In the genomic region with DNA sequence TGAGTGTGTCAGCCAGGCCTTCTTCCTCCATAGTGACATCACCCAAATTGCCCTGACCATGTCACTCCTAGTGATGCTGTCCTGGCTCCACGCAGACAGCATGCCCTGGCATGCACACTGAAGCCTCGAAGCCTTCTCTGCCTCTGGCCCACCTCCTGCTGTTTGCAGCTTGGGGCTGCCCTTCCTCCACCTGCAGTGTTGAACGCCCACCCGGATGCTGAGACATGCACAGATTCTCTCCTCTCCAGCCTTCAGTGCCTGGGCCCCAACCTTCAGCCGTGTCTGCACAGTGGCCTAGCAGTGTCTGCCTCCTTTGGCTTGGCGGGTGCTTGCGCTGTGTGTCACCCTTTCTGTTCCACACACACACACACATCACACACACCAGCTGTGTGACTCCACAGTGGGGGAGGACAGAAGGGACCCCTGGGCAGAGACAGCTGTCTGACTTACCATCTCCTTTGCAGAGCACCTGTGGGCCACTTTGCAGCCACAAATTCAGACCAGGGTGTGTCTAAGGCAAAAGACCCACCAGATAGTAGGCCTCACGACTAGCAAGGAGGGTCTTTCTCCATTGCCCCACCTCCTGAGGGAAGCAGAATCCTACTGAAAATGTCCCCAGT, we compare ENCODE assay signal across 9 mouse cellular contexts. TPM values are rescaled to one million over a fixed set of nuclear protein-coding genes. Genes with fewer than 3 reads are reported as not detected.
A peak's percentile ranks its signal among the peaks of the same experiment; 100 is the strongest.
DNase-seq lines count a peak whose midpoint lies in the region; ATAC-seq and TF ChIP-seq lines count a peak whose summit lies in the region.
"Had no signal": no experiment of that assay in that cellular context is flagged by ENCODE, and none has a peak within 500 bp of the region (broad histone marks: within the 10 kb centered on the region; RNA-seq: fewer than 3 reads in every experiment).

No protein-coding gene starts in this region.

- H3K4me2 ChIP-seq in forebrain, embryonic 12.5 days: no peak overlapping the region
- no peak overlapping the region for H3K4me2 ChIP-seq in forebrain, postnatal 0 days (ENCODE audit: low read depth)
- H3K4me2 ChIP-seq in limb, embryonic 12.5 days: no peak overlapping the region

- H3K27ac ChIP-seq in forebrain, embryonic 12.5 days: peak overlapping the region; percentile 65
- H3K27ac ChIP-seq in forebrain, postnatal 0 days (ENCODE audit: low read depth, low read length): no peak overlapping the region
- peak overlapping the region; percentile 84 for H3K27ac ChIP-seq in limb, embryonic 12.5 days

- H3K9me3 ChIP-seq in forebrain, embryonic 12.5 days: no peaks in the 10 kb centered on the region
- no peaks in the 10 kb centered on the region for H3K9me3 ChIP-seq in forebrain, postnatal 0 days (ENCODE audit: low read length)
- no peaks in the 10 kb centered on the region for H3K9me3 ChIP-seq in limb, embryonic 12.5 days

- TF ChIP-seq CTCF in forebrain, postnatal 0 days (IDR thresholded peaks at IDR 0.05; ENCODE audit: low read depth): no peak

- WGBS in forebrain, embryonic 12.5 days: 74% methylated on average over 8 of the region's 8 CpGs
- 67% methylated on average over 8 of the region's 8 CpGs for WGBS in forebrain, postnatal 0 days
- 75% methylated on average over 8 of the region's 8 CpGs for WGBS in limb, embryonic 12.5 days

- DNase-seq in forebrain, postnatal 0 days: no peak
- DNase-seq in right cerebral cortex, adult 18-20 months: peak; percentile 61
- DNase-seq in right cerebral cortex, postnatal 4 days: no peak
- DNase-seq in thymus, postnatal 25 days: peak; percentile 79
- DNase-seq in right cerebral cortex, postnatal 14 days: no peak
- DNase-seq in heart, adult 9 months (ENCODE audit: low spot score in 2 of 2): no peak
- DNase-seq: lung, adult 2 months had no signal

- no peaks in the 10 kb centered on the region for H3K27me3 ChIP-seq in forebrain, embryonic 12.5 days
- H3K27me3 ChIP-seq in forebrain, postnatal 0 days (ENCODE audit: insufficient read depth, low read length): no peaks in the 10 kb centered on the region
- H3K27me3 ChIP-seq in limb, embryonic 12.5 days: no peaks in the 10 kb centered on the region

- H3K4me3 ChIP-seq in forebrain, embryonic 12.5 days (replicated peaks): no peak overlapping the region
- no peak overlapping the region for H3K4me3 ChIP-seq in forebrain, postnatal 0 days (ENCODE audit: low read depth, low read length)
- no peak overlapping the region for H3K4me3 ChIP-seq in limb, embryonic 12.5 days (replicated peaks)

- no peaks in the 10 kb centered on the region for H3K36me3 ChIP-seq in forebrain, embryonic 12.5 days (replicated peaks)
- peaks cover under 1% of the 10 kb centered on the region; the same call in 1 of the 2 replicates for H3K36me3 ChIP-seq in forebrain, postnatal 0 days (ENCODE audit: insufficient read depth)
- H3K36me3 ChIP-seq in limb, embryonic 12.5 days: peaks cover 13% of the 10 kb centered on the region

- H3K9ac ChIP-seq in forebrain, embryonic 12.5 days: peak overlapping the region; percentile 33
- no peak overlapping the region for H3K9ac ChIP-seq in forebrain, postnatal 0 days
- no peak overlapping the region for H3K9ac ChIP-seq in limb, embryonic 12.5 days (replicated peaks)

- H3K4me1 ChIP-seq in forebrain, embryonic 12.5 days: peaks cover 69% of the 10 kb centered on the region
- peaks cover 37% of the 10 kb centered on the region for H3K4me1 ChIP-seq in forebrain, postnatal 0 days (ENCODE audit: insufficient read depth)
- H3K4me1 ChIP-seq in limb, embryonic 12.5 days (replicated peaks): peaks cover 68% of the 10 kb centered on the region

- ATAC-seq in forebrain, embryonic 12.5 days (ENCODE audit: low FRiP score): no peak
- ATAC-seq in forebrain, postnatal 0 days: no peak
- ATAC-seq in limb, embryonic 12.5 days (ENCODE audit: insufficient number of reproducible peaks, insufficient read depth, low FRiP score, low TSS enrichment, low read depth): no peak

RNA-seq across cellular contexts. Expression of a gene that starts 22.7 kb away (rescaled TPM):
- polyA plus RNA-seq in forebrain, embryonic 12.5 days (2016; fragmentation: Nextera tagmentation; extraction: Ambion mirVana): 21.2 and 22.7 TPM in 2 replicates
- total RNA-seq in forebrain, postnatal 0 days (2014; rRNA removed): 35.2 and 41.1 TPM in 2 replicates
- 21.2 and 23.5 TPM in 2 replicates for polyA plus RNA-seq in forebrain, postnatal 0 days (2015; fragmentation: Nextera tagmentation; extraction: Ambion mirVana)
- 17.6 and 20.7 TPM in 2 replicates for polyA plus RNA-seq in limb, embryonic 12.5 days (2016; fragmentation: Nextera tagmentation; extraction: Ambion mirVana)

RNA-seq across cellular contexts. Expression of a gene that starts 49.5 kb away (rescaled TPM):
- 58.9 and 61.6 TPM in 2 replicates for polyA plus RNA-seq in forebrain, embryonic 12.5 days (2016; fragmentation: Nextera tagmentation; extraction: Ambion mirVana)
- total RNA-seq in forebrain, postnatal 0 days (2014; rRNA removed): 40.0 and 40.7 TPM in 2 replicates
- polyA plus RNA-seq in forebrain, postnatal 0 days (2015; fragmentation: Nextera tagmentation; extraction: Ambion mirVana): 52.9 and 57.8 TPM in 2 replicates
- polyA plus RNA-seq in limb, embryonic 12.5 days (2016; fragmentation: Nextera tagmentation; extraction: Ambion mirVana): 90.7 and 91.8 TPM in 2 replicates

Comparison
In these comparisons a context has a peak if more than half of its experiments do, and no peak if none do; other contexts are left out.
1. DNase-seq: peak in right cerebral cortex, adult 18-20 months (single experiment) and thymus, postnatal 25 days (single experiment); none in forebrain, postnatal 0 days (single experiment), right cerebral cortex, postnatal 4 days (single experiment), right cerebral cortex, postnatal 14 days (single experiment) and heart, adult 9 months (0 of 2).